ENCODE assay signal across 8 mouse cellular contexts in genomic region chrX:12133178-12133835, GRCm38 (mm10). TPM values are rescaled to one million over a fixed set of nuclear protein-coding genes. Genes with fewer than 3 reads are reported as not detected.
DNase-seq lines count a peak whose midpoint lies in the region; ATAC-seq and TF ChIP-seq lines count a peak whose summit lies in the region.

No protein-coding gene starts in this region.

- WGBS in forebrain, postnatal 0 days: 5% methylated on average over 48 of the region's 49 CpGs
- 2% methylated on average over 43 of the region's 49 CpGs for WGBS in hindbrain, embryonic 16.5 days
- WGBS in lung, adult 2 months: 3% methylated on average over 49 of the region's 49 CpGs

- TF ChIP-seq POLR2A in lung, adult 2 months (IDR thresholded peaks at IDR 0.05; ENCODE audit: borderline replicate concordance, extremely low read depth, low read depth, low read length): no peak

- H3K9me3 ChIP-seq in forebrain, postnatal 0 days (ENCODE audit: low read length): no peaks in the 10 kb centered on the region
- H3K9me3 ChIP-seq in hindbrain, embryonic 16.5 days (ENCODE audit: control insufficient read depth, low read length): no peaks in the 10 kb centered on the region

- TF ChIP-seq CTCF in forebrain, postnatal 0 days (IDR thresholded peaks at IDR 0.05; ENCODE audit: low read depth): no peak
- TF ChIP-seq CTCF in lung, adult 2 months (IDR thresholded peaks at IDR 0.05; ENCODE audit: insufficient read depth, low read length): no peak

- H3K4me1 ChIP-seq in forebrain, postnatal 0 days (ENCODE audit: insufficient read depth): no peaks in the 10 kb centered on the region
- peaks cover 13% of the 10 kb centered on the region for H3K4me1 ChIP-seq in hindbrain, embryonic 16.5 days (ENCODE audit: control insufficient read depth, insufficient read depth, low read depth, low read length)
- peaks cover 25% of the 10 kb centered on the region for H3K4me1 ChIP-seq in lung, adult 2 months (ENCODE audit: control insufficient read depth, insufficient read depth, low read length)

- peaks cover 3% of the 10 kb centered on the region; the same call in 1 of the 2 replicates for H3K27me3 ChIP-seq in forebrain, postnatal 0 days (ENCODE audit: insufficient read depth, low read length)
- H3K27me3 ChIP-seq in hindbrain, embryonic 16.5 days (replicated peaks; ENCODE audit: control insufficient read depth, insufficient read depth, low read length): peaks cover 34% of the 10 kb centered on the region

- peak; percentile 44 for DNase-seq in CD4-positive helper T cell, adult 2 months (ENCODE audit: low read depth, low spot score)
- DNase-seq in MN1 (ENCODE audit: low spot score): peak; percentile 68
- no peak for DNase-seq in forebrain, postnatal 0 days
- DNase-seq in lung, adult 2 months: peak; percentile 59
- peak; percentile 69 for DNase-seq in skeletal muscle tissue, adult 2 months (ENCODE audit: low read depth, low spot score)
- no peak for DNase-seq in frontal cortex, postnatal 25 days (ENCODE audit: low spot score in 2 of 2)
- DNase-seq in right cerebral cortex, postnatal 25 days: no peak

- H3K4me3 ChIP-seq in forebrain, postnatal 0 days (ENCODE audit: low read depth, low read length): peak overlapping the region; percentile 21
- H3K4me3 ChIP-seq in hindbrain, embryonic 16.5 days (ENCODE audit: low read length): peak overlapping the region; percentile 30
- peak overlapping the region; percentile 31 for H3K4me3 ChIP-seq in lung, adult 2 months (replicated peaks; ENCODE audit: extremely low read depth, low read depth, low read length)

- no peak overlapping the region for H3K27ac ChIP-seq in forebrain, postnatal 0 days (ENCODE audit: low read depth, low read length)
- H3K27ac ChIP-seq in hindbrain, embryonic 16.5 days (ENCODE audit: low read depth, low read length): peak overlapping the region; percentile 29; the same call in 1 of the 2 replicates

- ATAC-seq in forebrain, postnatal 0 days: no peak; the same call in 1 of the 2 replicates
- ATAC-seq in hindbrain, embryonic 16.5 days: no peak

- H3K4me2 ChIP-seq in forebrain, postnatal 0 days (ENCODE audit: low read depth): peak overlapping the region; percentile 69
- peak overlapping the region; percentile 78 for H3K4me2 ChIP-seq in hindbrain, embryonic 16.5 days (ENCODE audit: low read length)

- H3K9ac ChIP-seq in forebrain, postnatal 0 days: peak overlapping the region; percentile 18; the same call in 1 of the 2 replicates
- peak overlapping the region; percentile 54 for H3K9ac ChIP-seq in hindbrain, embryonic 16.5 days (ENCODE audit: low read depth, low read length)

- no peaks in the 10 kb centered on the region for H3K36me3 ChIP-seq in forebrain, postnatal 0 days (ENCODE audit: insufficient read depth)
- no peaks in the 10 kb centered on the region for H3K36me3 ChIP-seq in hindbrain, embryonic 16.5 days (ENCODE audit: control insufficient read depth, insufficient read depth, low read length)

RNA-seq across cellular contexts. Expression of gene Bcor, which starts 26.8 kb away (rescaled TPM):
- total RNA-seq in forebrain, postnatal 0 days (2014; rRNA removed): 32.1 and 33.5 TPM in 2 replicates
- 10.3 and 10.5 TPM in 2 replicates for polyA plus RNA-seq in forebrain, postnatal 0 days (2015; fragmentation: Nextera tagmentation; extraction: Ambion mirVana)
- 11.2 and 13.4 TPM in 2 replicates for polyA plus RNA-seq in hindbrain, embryonic 16.5 days (2015; fragmentation: Nextera tagmentation; extraction: Ambion mirVana)
- 12.7 and 15.8 TPM in 2 replicates for polyA plus RNA-seq in lung, adult 2 months (2012; rRNA removed)

Comparison
In these comparisons a context has a peak if more than half of its experiments do, and no peak if none do; other contexts are left out.
1. DNase-seq: peak in CD4-positive helper T cell, adult 2 months (single experiment), MN1 (single experiment), lung, adult 2 months (single experiment) and skeletal muscle tissue, adult 2 months (single experiment); none in forebrain, postnatal 0 days (single experiment), frontal cortex, postnatal 25 days (0 of 2) and right cerebral cortex, postnatal 25 days (single experiment).
2. Peak in every context shown above with its lines, with median percentiles within 50 percentile points of each other: H3K4me3 ChIP-seq.